Mouse (Mus musculus) large intestine, adult 2 months (tissue): Measurements from ENCODE around the gene Casp8. TPM values are rescaled to one million over a fixed set of nuclear protein-coding genes. Genes with fewer than 3 reads are reported as not detected.
"Not testable (repeated sequence)": the region's sequence is repeated elsewhere in the genome, so short reads cannot be mapped to it uniquely, and the experiment has no call there.

Experiments used
- DNase-seq: peaks from one replicate; pipeline ENCODE4 v3.0.0-alpha.2; 2012; ENCODE audit warnings: low read depth, low spot score
- WGBS: fragments of 180-500 bp; shearing (Covaris S2); methylation state at CpG from one replicate; pipeline ENCODE4 v1.1.7; 2018; 5-methylcytosine and 5-hydroxymethylcytosine counted together
- polyA plus RNA-seq: library from polyadenylated mRNA; depleted of rRNA; stranded (reverse); fragments of >200 nt; gene quantifications from 2 replicates; pipeline ENCODE4 v1.2.3, GENCODE M21; 2012; rRNA removed

The Casp8 gene
- polyA plus RNA-seq, 1 experiment: 20.4 TPM

DNA sequence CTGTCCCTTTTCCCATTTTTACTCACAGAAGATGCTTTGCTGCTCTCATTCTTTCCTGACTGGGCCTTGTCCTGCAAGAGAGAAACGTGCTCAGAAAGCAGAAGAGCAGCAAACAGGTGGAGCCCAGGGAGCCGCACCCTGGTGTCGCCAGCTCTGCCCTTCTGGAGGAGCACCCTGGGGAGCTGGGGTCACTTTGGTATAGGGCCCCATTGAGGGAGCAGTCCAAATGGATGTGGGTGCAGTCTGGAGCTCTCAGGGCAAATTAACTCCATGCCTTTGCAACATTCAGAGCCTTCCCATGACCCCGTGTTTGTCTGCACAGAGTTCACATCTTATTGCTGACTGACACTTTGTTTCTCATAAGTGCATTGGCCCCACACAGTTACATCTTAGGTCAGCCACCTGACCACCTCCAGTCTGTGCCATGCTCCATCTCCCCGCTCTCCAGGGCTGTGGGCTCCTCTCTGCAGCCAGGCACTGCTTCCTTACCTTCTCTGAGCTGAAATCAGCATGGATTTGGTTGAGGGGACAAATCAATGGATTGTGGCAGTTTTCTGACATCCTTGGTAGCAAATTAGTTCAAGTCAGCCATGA, 95.6 kb downstream of the Casp8 start:
- 56% methylated on average over 5 of the region's 5 CpGs for WGBS
- DNase-seq: not testable (repeated sequence)

- WGBS: 14% methylated on average over 2 of the region's 2 CpGs
- not testable (repeated sequence) for DNase-seq
Measured at GRCm38 (mm10) chr1:58891481-58892170, 96.5 kb downstream of the Casp8 start.

- 81% methylated on average over 8 of the region's 8 CpGs for WGBS
- DNase-seq: not testable (repeated sequence)
Measured at GRCm38 (mm10) chr1:58892386-58892785, 97.2 kb downstream of the Casp8 start.

Other genes starting within 250 kb of the Casp8 start
- gene Fam126b, start 209.1 kb upstream of the Casp8 start, polyA plus RNA-seq: 0.74 and 2.9 TPM in 2 replicates
- 60.2 TPM in 2 replicates for gene Ndufb3, start 209.0 kb upstream of the Casp8 start, polyA plus RNA-seq
- gene Als2cr12, start 99.4 kb upstream of the Casp8 start, polyA plus RNA-seq: 1.1 and 2.0 TPM in 2 replicates
- gene Cflar, start 83.9 kb upstream of the Casp8 start, polyA plus RNA-seq: 29.0 and 46.6 TPM in 2 replicates
- 7.1 and 14.5 TPM in 2 replicates for gene Trak2, start 178.1 kb downstream of the Casp8 start, polyA plus RNA-seq
- 8.7 and 11.5 TPM in 2 replicates for gene Stradb, start 178.1 kb downstream of the Casp8 start, polyA plus RNA-seq